Mouse (Mus musculus): ENCODE measurements around the gene Il1rl1.

Il1rl1 gene

DNA sequence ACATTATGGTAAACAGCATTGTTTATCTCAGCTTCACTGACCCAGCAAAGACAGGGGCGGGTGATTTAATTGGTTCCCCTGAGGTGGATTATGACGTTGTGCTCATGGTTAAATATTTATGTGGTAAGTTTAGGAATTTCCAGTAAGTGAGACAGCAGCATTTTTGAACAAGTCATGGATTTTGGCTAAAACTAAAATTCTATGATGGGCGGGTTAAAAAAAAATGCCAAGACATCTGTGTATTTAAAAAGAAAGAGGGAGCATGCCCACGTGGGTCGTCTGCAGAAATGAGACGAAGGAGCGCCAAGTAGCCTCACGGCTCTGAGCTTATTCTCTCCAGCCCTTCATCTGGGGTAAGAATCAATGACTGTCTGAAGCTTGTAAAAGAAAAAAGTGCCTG lies 10.1 kb downstream of the Il1rl1 start:
- no peak for DNase-seq

GRCm38 (mm10) chr1:40444800-40445199 lies 15.4 kb downstream of the Il1rl1 start:
- DNase-seq = no peak

DNA sequence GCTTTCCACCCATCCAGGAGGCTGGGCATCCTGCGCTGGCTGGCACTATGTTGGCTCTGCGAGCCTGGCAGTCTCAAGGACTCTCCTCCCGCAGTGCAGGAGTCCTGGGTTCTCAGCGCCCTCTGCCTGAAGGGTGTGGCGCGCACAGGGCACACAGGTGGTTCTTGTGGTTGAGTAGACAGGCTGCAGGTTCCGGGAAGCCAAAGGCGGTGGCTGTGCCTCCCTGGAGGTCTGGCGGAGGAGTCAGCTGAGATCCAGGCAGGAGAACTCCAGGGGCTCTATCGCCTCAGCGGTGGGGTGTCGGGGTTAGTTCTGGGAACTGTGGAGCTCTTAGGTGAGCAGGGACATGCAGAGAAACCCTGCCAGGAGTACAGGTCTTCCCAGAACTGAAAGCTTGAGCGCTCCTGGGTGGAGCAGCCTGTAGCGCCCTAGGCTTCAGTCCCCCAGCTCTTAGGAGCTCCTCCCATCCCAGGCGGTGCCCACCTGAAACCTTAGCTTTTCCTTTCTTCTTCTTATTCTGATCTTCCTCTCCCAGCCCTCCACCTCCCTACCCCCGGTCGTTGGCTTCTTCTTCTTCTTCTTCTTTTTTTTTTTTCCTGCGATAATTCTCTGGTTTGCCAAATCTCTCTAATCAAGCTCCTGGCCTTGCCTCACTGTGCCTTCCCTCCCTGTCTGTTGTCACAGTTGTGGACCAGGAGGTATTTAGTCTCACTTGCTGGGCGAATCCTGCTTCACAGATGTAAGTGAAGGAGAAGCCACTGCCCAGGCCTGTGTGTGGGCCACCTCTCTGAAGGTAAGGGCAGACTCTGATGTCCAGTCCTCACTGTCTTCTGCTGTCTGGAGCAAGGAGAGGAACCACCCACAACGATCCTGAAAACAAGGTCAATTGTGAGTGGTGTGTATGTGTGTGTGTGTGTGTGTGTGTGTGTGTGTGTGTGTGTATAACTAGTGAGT lies 36.4 kb downstream of the Il1rl1 start, which contains the start of gene Il18r1:
Il18r1 (plus strand) TSS at position 76 of the 954 bp plus-strand sequence.
- DNase-seq = no peak

GRCm38 (mm10) chr1:40467306-40467705 lies 37.9 kb downstream of the Il1rl1 start:
- no peak for DNase-seq

DNA sequence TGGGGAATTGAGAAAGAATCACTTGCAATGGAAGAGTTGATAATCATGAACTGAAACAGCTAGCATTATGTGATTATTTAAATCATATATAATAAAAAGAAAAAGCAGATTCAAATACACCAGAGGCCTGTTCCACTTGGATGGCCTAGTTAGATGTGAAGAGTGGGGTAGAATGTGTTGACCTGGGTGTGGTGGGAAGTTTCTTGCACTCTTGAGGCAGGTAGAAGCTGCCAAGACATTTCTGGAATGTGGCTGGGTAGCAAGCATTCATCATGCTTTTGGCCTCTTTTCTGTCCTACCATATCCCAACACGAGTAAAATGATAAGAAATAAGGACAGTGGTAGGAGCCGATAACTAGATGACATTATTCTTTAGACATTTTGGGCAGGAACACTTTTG lies 39.4 kb downstream of the Il1rl1 start:
- no peak for DNase-seq

DNA sequence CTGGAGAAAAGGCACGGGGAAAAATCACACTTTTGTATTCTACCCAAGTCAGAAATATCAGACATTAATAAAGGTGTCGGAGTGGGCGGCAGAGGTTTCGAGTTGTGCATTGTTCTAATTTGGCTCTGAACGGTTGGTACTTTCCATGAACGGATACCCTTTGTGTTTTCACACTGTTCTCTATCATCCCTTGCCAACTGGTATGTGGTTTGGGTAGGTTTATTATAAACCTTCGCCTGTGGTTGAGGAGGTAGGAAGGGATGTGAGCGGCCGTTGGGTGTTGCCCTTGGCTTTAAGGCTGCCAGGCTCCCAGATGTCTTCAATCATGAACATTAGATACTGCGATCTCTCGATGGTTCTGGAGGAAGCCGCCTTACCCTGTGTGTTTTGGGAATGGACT lies 40.5 kb downstream of the Il1rl1 start:
- DNase-seq = no peak

- DNase-seq = no peak
Measured at GRCm38 (mm10) chr1:40472401-40472800, 43.0 kb downstream of the Il1rl1 start.

DNA sequence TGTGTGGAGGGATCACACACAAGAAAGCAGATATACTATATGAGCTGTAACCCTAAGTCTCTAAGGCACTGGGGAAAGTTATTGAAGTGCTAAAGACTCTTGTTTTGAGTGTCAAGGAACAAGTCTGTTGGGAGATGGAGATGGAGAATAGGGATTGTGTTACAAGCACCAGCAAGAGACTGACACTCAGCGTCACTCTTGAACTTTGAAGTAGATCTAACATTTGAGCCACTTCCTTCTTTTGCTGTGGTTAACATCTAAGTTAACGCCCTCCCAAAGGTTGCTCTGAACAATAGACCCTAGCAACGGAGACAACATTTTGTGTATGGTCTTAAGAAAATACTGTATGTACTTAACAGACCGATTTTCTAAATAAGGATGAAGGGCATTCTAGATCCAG lies 44.3 kb downstream of the Il1rl1 start:
- no peak for DNase-seq

GRCm38 (mm10) chr1:40474336-40474735 lies 45.0 kb downstream of the Il1rl1 start:
- DNase-seq = no peak

DNA sequence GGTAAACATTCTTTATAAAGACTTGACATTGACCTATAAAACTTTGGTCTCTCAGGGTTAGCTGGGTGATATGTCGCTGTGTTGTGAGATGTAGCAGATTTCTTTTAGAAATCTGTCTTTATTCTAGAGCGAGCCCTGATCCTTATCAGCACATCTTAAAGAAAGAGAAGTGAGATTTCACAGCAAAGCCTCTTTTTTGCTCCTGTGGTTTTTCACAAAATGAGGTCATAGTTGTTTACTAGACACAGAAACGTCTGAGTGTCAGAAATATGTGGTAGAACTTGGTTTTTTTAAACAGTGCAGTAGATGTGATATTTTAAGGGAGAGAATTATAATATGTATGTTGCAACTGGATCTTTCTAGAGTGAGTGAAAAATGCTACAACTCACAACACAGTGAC lies 46.3 kb downstream of the Il1rl1 start:
- DNase-seq = no peak

GRCm38 (mm10) chr1:40476756-40477155 lies 47.4 kb downstream of the Il1rl1 start:
- DNase-seq = no peak

DNA sequence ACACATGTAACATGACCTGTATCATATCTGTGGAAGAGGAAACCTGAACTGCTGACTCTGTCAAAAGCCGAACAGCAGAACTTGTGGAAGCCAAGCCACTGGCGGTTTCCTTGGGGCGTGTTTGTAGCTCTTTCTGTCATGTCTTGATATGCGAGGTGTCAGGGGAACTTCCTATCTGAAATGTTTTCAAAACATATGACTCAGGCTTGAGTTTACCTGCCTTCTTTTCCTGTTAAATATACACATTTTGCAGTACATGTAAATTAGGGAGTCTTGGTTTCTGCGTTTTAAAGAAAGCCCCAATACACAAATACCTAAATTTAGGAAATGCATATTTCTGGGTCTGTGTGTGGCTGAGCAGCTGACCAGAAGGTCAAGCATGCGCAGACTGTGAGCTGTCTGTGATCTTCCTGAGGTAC lies 50.1 kb downstream of the Il1rl1 start:
- no peak for DNase-seq

DNA sequence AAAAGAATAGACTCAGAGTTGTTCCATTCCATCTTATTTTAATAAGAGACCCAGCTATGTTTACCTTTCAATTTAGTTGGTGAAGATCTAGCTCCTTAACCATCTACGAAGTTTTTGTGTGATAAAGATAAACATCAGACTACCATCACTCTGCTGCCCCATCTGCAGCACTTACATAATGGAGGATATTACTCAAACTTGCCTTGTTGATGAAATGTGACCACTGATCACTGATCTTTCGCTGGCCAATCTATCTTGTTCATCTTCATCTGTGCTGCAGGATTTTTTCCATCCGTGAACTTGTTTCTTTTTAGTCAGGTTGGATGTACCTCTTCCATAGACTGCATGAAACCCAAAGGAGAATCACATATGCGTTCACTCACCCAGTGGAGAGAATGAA lies 65.2 kb downstream of the Il1rl1 start:
- no peak for DNase-seq

GRCm38 (mm10) chr1:40499708-40500107 lies 70.3 kb downstream of the Il1rl1 start:
- no peak for DNase-seq

GRCm38 (mm10) chr1:40501126-40501525 lies 71.8 kb downstream of the Il1rl1 start:
- no peak for DNase-seq

GRCm38 (mm10) chr1:40501546-40502398 lies 72.4 kb downstream of the Il1rl1 start:
- DNase-seq = no peak

DNA sequence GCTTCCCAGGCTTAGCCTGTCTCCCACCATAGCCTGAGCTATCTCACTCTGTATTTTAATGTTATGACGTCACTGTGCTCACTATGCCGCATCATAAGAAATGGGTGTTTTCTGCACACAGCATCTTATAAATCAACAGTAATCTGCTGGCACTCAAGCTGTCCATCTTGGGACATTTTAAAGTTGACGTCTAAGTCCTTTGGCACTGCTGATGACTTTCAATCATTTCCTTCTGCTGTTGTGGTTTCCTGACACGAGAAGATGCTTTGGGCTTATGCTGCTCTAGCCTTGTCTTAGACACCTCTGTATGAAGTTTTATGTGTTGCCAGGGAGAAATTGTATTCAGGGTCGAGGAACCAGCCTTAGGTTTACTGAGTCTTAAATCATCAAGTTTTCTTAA lies 75.2 kb downstream of the Il1rl1 start:
- no peak for DNase-seq
